Mouse (Mus musculus): ENCODE results near the gene Zfp964. TPM values are rescaled to one million over a fixed set of nuclear protein-coding genes. Genes with fewer than 3 reads are reported as not detected.
"Not testable (repeated sequence)": the region's sequence is repeated elsewhere in the genome, so short reads cannot be mapped to it uniquely, and the experiment has no call there.

Zfp964 gene
- 1 to 10 TPM in 1 of 2 experiments, under 1 TPM in 1; 0.97 to 1.6 TPM for total RNA-seq (2021)

DNA sequence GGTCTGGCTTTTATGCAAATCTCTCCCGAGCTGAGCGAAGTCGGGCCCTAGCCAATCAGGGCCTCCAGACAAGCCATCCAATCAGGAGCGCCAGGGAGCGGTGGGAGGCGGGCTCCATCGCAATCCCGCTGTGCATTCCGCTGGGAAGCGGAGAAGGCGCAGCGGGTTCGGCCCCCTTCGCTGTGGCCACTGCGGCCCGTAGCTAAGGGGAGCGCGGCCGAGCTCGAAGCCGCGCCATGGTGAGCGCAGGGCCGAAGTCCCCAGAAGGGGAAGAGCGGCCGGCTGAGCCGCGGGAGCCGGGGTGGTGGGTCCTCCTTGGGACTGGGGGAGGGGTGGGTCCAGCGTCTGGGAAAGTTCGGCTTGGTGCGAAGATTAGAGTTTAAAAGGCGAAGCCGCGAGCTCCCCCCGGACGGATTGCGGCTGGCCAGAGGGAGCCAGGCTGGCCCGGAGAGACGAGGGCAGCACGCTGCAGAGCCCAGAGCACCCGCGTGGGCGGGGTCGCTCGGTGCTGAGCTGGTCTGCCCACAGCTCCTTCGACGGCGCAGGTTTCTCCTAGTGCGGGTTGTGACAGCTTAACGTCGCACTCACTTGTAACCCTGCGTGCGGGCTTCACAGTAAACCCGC lies at the start of gene Zfp964:
Gene Zfp964 (plus strand): TSS at position 122 of the 624 bp plus-strand sequence.
- peak; percentile 95 for DNase-seq

DNA sequence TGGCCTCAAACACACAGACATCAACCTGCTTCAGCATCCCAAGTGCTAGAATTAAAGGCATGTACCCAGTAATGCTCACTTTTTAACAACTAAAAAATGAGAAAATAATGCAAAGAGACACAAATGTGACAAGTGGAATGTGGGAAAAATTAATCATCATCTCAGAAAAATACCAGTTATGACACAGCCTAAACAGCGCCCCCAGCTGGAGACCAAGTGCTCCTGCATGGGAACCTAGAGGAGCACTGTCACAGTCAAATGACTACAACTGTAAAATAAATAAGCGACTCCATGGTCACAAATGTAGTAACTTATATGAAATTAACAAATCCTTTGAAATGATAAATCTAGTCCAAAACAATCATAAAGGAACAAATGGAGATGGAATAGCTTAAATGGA lies 39.6 kb upstream of the Zfp964 start:
- no peak for DNase-seq

DNA sequence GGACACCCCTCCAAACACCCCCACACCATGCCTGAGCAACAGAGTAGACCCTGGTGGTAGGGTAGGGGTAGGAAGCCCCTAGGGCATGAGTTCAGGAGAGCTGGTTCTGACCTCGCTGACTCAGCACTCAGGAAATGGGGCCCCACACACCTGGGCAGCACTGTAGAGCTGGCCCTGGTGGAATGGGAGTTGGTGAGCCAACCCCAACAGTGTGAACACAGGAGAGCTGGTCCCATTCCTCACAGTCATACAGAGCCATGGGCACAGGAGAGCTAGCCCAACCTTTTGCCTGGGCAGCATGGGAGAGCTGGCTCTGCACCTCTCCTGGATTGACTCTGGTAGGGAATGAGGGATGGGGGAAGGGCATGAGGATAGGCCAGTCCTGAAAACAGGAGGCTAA lies 36.2 kb upstream of the Zfp964 start:
- DNase-seq = no peak

DNA sequence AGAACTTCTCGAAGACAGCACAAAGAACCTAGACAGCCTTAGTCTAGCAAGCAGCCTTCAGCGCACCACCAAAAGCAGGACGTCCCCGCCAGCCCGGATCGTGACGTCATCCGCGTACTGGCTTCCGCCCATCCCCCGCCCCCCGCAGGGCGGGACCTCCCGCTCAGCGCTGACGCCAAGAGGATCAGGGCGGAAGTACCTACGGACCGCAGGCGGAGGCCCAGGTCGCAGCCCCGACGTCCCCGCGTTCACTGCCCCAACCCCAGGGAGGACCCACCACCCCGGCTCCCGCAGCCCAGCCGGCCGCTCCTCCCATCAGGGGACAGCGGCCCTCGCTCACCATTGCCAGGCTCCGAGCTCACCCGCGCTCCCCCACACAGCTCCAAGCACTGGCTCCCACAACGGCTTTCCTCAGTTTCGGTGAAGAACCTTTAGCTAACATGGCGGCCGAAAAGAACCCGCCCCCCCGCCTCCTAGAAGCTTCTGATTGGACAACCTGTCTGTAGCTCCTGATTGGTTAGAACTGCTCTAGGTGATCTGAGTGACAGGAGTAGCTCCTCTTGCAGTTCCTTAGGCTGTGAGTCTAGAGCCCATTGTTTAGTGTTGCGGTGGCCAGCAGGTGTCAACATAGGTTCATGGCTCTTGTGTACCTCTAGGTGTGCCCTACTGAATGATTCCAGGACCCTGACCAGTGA lies 29.0 kb upstream of the Zfp964 start, which contains the start of gene Zfp868:
Gene Zfp868 (minus strand): TSS at position 454 of the 695 bp plus-strand sequence.
- peak; percentile 99 for DNase-seq

DNA sequence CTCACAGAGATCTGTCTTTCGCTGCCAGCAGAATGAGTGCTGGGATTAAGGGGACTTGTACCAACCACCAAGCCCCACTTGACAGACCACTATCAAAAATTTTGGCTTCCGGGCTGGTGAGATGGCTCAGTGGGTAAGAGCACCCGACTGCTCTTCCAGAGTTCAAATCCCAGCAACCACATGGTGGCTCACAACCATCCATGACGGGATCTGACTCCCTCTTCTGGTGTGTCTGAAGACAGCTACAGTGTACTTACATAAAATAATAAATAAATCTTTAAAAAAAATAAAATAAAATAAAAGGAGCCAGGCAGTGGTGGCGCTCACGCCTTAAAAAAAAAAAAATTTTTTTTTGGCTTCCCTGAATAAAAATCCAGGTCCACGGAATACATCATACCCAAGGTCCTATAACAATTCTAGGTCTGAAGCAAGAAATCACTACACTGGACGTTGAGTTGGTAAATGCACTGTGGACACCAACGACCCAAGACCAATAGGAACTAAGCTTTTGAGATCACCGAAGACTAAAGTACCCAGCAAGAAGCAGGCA lies 396 bp upstream of the Zfp964 start:
- no peak for DNase-seq

DNA sequence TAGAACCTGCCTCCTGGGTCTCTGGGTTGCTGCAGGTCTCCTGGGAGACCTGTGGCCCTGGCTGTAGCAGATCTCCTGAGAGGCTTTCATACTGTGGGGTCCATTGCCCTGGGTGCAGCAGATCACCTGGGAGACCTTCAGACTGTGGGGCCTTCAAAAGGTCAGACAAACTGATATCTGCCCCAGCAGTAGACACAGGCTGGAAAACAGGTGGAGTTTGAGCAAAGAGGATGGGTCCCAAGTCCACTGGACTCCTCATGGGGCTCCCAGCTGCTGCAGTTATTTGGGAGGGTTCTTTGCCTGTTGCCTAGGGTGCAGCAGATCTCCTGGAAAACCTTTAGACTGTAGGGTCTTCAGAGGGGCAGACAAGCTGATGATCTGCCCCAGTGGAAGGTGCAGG lies 7.0 kb downstream of the Zfp964 start:
- DNase-seq = no peak

DNA sequence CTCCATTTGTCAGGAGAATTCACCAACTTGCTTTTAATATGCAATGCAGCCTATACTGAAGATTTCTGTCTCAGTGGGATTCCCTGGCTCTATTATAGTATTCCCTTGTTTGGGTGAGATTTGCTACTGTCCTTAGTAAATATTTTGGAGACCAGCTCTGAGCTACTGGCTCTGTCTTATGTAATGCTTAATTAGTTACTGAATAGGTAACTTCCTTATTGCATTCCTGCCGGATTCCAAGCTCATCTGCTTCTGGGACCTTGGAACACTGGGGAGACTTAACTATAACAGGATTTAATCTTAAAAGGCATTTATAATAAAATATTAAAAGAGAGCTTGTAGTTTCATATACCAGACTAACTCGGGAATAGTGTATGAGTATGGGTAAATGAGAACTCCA lies 10.8 kb downstream of the Zfp964 start:
- DNase-seq = not testable (repeated sequence)

DNA sequence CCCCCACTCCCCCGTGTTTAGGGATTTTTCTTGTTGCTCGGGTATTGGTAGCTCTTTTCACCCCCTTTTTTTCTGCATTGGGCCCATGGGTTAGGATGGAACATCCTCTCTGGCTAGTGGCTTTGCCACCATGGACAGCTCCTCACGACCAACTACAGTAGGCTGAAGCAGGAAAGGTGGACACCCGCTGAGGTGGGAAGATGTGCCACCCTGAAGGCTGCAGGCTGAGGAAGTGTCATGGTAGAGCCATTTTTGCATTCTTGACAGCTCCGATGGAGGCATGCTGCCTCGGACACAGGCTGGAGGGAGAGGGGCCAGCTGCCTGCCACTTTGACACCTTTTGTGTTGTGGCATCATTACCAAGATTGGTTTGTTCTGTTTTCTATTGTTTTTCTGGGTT lies 47.5 kb downstream of the Zfp964 start:
- no peak for DNase-seq

DNA sequence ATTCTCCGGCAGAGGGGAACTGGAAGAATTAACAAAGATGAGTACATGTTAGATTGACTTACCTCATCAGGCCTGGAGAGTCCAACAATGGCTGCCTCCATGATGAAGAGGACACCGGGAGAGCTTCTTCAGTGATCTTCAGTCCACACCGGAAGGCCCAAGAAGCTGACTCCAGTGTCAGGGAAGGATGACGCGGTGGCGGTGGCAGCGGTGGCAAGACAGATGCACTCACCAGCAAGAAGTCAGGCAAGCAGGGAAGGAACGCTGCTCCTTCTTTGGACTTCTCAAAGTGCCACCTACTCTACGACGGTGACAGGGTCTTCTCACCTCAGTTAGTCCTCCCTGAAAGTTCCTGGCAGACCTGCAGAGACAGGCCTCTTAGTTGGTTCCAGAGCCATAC lies 56.3 kb downstream of the Zfp964 start, which contains the start of gene Zfp869:
Gene Zfp869 (minus strand): TSS at position 101 of the 400 bp plus-strand sequence.
- not testable (repeated sequence) for DNase-seq

DNA sequence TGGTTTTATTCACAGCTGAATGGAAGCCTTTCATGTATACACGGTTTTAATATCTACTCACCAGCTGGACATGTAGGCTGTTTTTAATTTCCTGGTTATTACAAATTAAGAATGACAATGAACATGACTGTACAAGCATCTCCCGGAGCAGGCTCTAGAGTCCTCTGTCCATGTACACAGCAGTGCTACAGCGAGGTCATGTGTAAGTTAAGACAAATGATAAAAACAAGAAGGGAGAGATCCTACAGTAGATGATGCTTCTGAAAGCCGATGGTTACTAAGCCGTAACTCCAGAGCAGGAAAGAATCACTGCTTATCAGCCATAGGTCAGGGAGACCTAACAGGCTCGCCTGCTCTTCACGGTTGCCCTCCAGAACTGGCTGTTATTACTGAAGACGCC lies 59.2 kb downstream of the Zfp964 start:
- DNase-seq = no peak

DNA sequence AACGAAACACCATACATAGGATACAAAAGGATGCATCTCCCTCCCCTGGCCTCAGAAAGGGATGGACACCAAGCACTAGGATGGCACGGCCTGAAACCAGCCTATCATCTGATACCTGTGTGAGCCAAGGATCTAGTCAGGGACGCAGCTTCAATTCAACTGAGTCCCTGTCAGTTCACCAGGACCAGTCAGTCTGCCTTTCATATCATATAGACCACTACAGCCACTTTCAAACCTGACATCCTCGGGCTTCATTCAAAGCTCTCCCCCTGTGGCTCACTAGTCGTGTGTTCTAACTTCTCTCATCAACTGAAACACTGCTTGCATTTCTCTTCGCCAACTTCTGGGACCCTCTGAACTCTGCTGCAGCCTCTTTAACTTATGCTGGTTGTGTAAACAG lies 61.1 kb downstream of the Zfp964 start:
- no peak for DNase-seq

Other genes with a start within 250 kb of the Zfp964 start
- under 1 TPM in 1 of 2 experiments, not detected in 1; 0.24 TPM for gene Gm9495, start 200.9 kb upstream of the Zfp964 start, total RNA-seq (2021)
- not detected for gene Gm7697, start 131.5 kb upstream of the Zfp964 start, total RNA-seq (2021)
- gene Zfp868, start 28.9 kb upstream of the Zfp964 start, total RNA-seq (2021) = 10 to 100 TPM; 11.0 to 11.6 TPM
- 10 to 100 TPM; 16.2 to 17.3 TPM for gene Zfp869, start 56.2 kb downstream of the Zfp964 start, total RNA-seq (2021)
- 1 to 10 TPM; 2.6 to 2.8 TPM for gene Zfp963, start 95.5 kb downstream of the Zfp964 start, total RNA-seq (2021)
- gene Gm20422, start 120.4 kb downstream of the Zfp964 start, total RNA-seq (2021) = 1 to 10 TPM; 1.8 to 1.9 TPM
- 10 to 100 TPM; 22.3 to 22.5 TPM for gene Atp13a1, start 136.7 kb downstream of the Zfp964 start, total RNA-seq (2021)
- 10 to 100 TPM; 19.1 to 19.9 TPM for gene Zfp866, start 136.7 kb downstream of the Zfp964 start, total RNA-seq (2021)
- 1 to 10 TPM; 6.1 to 8.1 TPM for gene Gmip, start 154.2 kb downstream of the Zfp964 start, total RNA-seq (2021)
- 1 to 10 TPM in 1 of 2 experiments, under 1 TPM in 1; 0.91 to 1.1 TPM for gene Lpar2, start 167.9 kb downstream of the Zfp964 start, total RNA-seq (2021)
- 1 to 10 TPM; 1.1 to 1.2 TPM for gene Pbx4, start 178.0 kb downstream of the Zfp964 start, total RNA-seq (2021)
- gene Cilp2, start 233.2 kb downstream of the Zfp964 start, total RNA-seq (2021) = under 1 TPM; 0.50 to 0.74 TPM
- gene Tssk6, start 247.7 kb downstream of the Zfp964 start, total RNA-seq (2021) = under 1 TPM in 1 of 2 experiments, not detected in 1; 0.33 TPM
- gene Ndufa13, start 248.1 kb downstream of the Zfp964 start, total RNA-seq (2021) = 100 to 1,000 TPM; 286 to 326 TPM
- gene Yjefn3, start 248.2 kb downstream of the Zfp964 start, total RNA-seq (2021) = 1 to 10 TPM; 6.2 to 8.6 TPM